Mouse (Mus musculus) hindbrain, embryonic 10.5 days (tissue): ENCODE measurements around the gene Ccdc74a. TPM values are rescaled to one million over a fixed set of nuclear protein-coding genes. Genes with fewer than 3 reads are reported as not detected.

Experiments used
- DNase-seq: peaks from one replicate; pipeline ENCODE4 v3.0.0-alpha.2; 2017; ENCODE audit warnings: low spot score
- H3K27ac ChIP-seq: fragments of 300-500 bp; sonication (generic); 2 replicates; pipeline ENCODE4 v1.5.1; 2016; ENCODE audit warnings: mild to moderate bottlenecking, moderate library complexity
- H3K27me3 ChIP-seq: fragments of 300-500 bp; sonication (generic); 2 replicates; pipeline ENCODE4 v1.6.1; 2016; ENCODE audit warnings: mild to moderate bottlenecking; ENCODE audit not compliant: poor library complexity, insufficient read depth, severe bottlenecking
- H3K36me3 ChIP-seq: fragments of 300-500 bp; sonication (generic); 2 replicates; pipeline ENCODE4 v1.6.1; 2016; ENCODE audit warnings: mild to moderate bottlenecking, moderate library complexity
- H3K4me1 ChIP-seq: fragments of 300-500 bp; sonication (generic); replicated peaks from 2 replicates; pipeline ENCODE4 v1.6.1; 2016; ENCODE audit warnings: mild to moderate bottlenecking
- H3K4me3 ChIP-seq: fragments of 300-500 bp; sonication (generic); 2 replicates; pipeline ENCODE4 v1.5.1; 2016; ENCODE audit warnings: mild to moderate bottlenecking, moderate library complexity
- H3K9me3 ChIP-seq: fragments of 300-500 bp; sonication (generic); 2 replicates; pipeline ENCODE4 v1.6.1; 2016; ENCODE audit warnings: mild to moderate bottlenecking, moderate library complexity
- WGBS: fragments of 180-500 bp; shearing (Covaris S2); methylation state at CpG from one replicate; pipeline ENCODE4 v1.1.7; 2016; 5-methylcytosine and 5-hydroxymethylcytosine counted together
- polyA plus RNA-seq: library from polyadenylated mRNA; unstranded; fragments of >200 nt; fragmentation: Nextera tagmentation; extraction: Ambion mirVana; gene quantifications from 2 replicates; pipeline ENCODE4 v1.2.1, GENCODE M21; 2016

The Ccdc74a gene
- polyA plus RNA-seq, 1 experiment from 2014 or later = 9.8 TPM

DNA sequence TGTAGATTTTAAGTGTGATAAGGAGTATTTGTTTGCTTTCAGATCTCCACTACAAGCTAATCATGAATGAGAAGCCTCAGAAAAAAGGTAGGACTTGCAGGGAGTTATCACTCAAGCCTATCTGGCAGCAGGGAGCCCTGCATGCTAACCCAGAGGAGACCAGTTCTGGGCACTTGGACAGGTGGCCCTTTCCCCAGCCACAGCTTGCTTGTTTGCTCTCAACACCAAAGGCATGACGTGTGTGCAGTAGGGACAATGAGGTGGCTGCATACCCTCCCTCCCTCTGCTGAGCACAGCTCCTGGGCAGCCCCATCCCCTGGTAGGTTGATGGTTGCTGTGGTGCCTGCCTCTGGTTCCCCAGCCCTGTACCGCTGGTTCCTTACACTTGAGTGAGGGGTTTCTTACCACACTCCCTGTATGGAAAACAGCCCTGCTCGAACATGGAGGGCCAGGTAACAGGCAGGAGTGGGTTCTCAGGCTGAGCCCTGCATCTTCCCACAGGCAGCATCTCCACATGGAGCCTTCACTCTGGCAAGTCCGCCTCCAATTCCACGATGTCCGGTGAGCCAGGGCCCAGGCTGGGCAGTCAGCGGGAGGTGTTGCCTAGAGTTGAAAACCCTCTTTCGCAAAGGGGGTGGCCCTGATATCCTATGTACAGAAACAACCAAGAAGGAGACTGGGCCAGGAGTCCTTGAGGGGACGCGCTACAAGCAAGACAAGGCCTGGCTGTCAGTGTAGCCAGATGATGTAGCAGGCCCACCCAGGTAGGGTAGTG, 1.5 kb downstream of the Ccdc74a start:
- Histone ChIP-seq H3K27me3 (no peaks in the 10 kb centered on the region; the same call in 1 of the 2 replicates), H3K4me3 (no peak overlapping the region; the same call in 1 of the 2 replicates)

DNA sequence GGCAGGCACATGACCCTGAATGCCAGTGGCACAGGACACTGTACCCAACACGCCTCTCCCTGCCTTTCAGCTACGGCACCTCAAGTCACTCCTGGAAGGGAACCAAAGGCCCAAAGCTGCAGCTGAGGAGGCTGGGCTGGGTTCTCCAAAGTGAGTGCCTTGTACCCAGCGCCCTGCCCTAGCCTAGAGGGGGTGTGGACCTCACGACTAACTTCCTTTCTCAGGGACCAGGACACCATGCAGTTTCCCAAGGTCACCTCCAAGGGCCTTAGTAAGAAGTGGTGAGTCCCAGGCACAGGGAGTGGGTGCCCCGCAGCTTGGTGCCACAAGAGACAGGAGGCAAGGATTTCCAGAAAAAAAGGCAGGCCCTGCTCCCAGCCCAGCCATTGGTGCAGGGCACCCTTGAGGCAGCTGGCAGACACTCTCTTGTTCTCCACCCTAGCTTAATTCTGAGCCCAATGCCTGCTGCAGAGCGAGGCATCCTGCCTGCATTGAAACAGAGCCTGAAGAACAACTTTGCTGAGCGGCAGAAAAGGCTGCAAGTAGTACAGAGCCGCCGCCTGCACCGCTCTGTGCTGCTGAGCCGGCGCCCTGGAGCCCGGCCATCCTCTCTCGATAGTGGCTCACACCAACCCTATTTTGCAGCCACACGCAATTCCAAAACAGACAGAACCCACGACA, 3.8 kb downstream of the Ccdc74a start:
- WGBS = 86% methylated on average over 16 of the region's 16 CpGs
- Histone ChIP-seq H3K27me3 (no peaks in the 10 kb centered on the region; the same call in 1 of the 2 replicates), H3K36me3 (peaks cover 73% of the 10 kb centered on the region)

More for the DNA sequence above, 1.5 kb downstream of the Ccdc74a start:
- no peak overlapping the region for H3K27ac ChIP-seq
- 85% methylated on average over 10 of the region's 10 CpGs for WGBS
- H3K4me1 ChIP-seq = peaks cover 29% of the 10 kb centered on the region
- DNase-seq = no peak
- H3K9me3 ChIP-seq = no peaks in the 10 kb centered on the region
- H3K36me3 ChIP-seq = peaks cover 65% of the 10 kb centered on the region

DNA sequence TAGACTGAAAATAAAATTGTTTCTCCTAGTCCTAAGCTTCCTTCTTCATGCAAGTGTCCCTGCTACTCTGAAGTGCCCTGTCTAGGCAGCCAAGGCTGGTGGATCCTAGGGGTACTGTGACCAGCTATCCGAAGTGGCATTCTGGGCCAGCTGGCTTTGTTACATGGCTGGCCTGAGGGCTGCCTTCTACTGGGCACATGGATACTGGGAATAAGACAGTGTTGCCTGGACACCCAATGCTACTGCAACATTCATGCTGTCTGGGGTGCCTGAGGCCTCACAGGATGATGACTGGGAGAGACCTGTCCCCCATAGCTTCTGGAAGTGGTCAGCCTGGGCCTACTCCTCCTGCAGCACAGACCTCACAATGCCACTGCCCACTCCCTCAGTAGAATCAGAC, 4.4 kb downstream of the Ccdc74a start:
- DNase-seq = no peak
- no peaks in the 10 kb centered on the region for H3K9me3 ChIP-seq
- H3K36me3 ChIP-seq = peaks cover 80% of the 10 kb centered on the region
- no peak overlapping the region for H3K27ac ChIP-seq
- H3K4me3 ChIP-seq = no peak overlapping the region
- H3K4me1 ChIP-seq = peaks cover 29% of the 10 kb centered on the region
- H3K27me3 ChIP-seq = no peaks in the 10 kb centered on the region; the same call in 1 of the 2 replicates
- 91% methylated on average over 1 of the region's 1 CpGs for WGBS

More for the DNA sequence above, 3.8 kb downstream of the Ccdc74a start:
- Histone ChIP-seq H3K9me3 (no peaks in the 10 kb centered on the region), H3K4me3 (no peak overlapping the region), H3K27ac (no peak overlapping the region), H3K4me1 (peaks cover 29% of the 10 kb centered on the region)
- DNase-seq = no peak

DNA sequence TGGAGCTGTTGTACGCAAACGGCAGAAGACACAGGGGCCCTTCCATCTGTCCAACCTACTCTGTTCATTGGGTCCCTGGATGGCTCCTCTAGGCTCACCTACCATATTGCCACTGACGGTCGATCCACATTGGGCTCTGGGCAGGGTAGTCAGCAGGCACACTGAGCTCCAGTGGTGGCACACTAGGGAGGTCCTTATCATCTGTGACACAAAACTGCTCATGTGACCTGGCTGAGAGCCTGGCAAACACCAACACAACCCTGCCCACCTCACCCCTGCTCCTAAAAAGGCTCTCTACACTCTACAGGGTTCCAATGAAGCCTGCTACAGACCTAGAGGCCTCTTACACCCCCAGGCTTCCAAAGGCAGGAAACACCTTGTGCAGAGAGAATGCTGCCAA, 6.3 kb downstream of the Ccdc74a start:
- H3K9me3 ChIP-seq = no peaks in the 10 kb centered on the region
- 95% methylated on average over 4 of the region's 4 CpGs for WGBS
- peaks cover 92% of the 10 kb centered on the region for H3K36me3 ChIP-seq
- peaks cover 11% of the 10 kb centered on the region for H3K4me1 ChIP-seq
- H3K27ac ChIP-seq = no peak overlapping the region
- H3K4me3 ChIP-seq = no peak overlapping the region
- DNase-seq = no peak
- H3K27me3 ChIP-seq = no peaks in the 10 kb centered on the region; the same call in 1 of the 2 replicates

DNA sequence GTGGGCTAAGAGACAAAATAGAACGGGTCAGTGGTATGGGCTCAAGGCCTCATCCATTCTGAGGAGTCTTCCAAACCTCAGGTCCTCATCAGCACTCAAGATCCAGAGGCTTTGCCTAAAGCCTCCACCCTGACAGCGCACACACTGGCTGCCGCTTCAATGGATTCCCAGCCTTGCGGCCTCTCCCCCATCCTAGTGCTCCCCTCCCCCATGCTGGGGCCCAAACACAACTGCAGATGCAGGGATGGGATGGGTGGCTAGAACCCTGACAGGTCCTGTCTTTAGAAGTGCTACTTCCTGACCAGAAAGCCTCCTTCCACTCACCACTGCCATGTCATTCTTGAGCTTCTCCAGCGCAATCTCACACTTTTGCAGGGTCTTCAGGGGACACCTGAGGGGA, 7.3 kb downstream of the Ccdc74a start:
- H3K27me3 ChIP-seq = no peaks in the 10 kb centered on the region
- WGBS = 92% methylated on average over 5 of the region's 5 CpGs
- no peak for DNase-seq
- H3K4me3 ChIP-seq = no peak overlapping the region
- H3K4me1 ChIP-seq = 0 out of 2 replicates have a peak, but pooled peaks cover 2% of the 10 kb centered on the region
- no peak overlapping the region for H3K27ac ChIP-seq
- no peaks in the 10 kb centered on the region for H3K9me3 ChIP-seq
- peaks cover 91% of the 10 kb centered on the region for H3K36me3 ChIP-seq

DNA sequence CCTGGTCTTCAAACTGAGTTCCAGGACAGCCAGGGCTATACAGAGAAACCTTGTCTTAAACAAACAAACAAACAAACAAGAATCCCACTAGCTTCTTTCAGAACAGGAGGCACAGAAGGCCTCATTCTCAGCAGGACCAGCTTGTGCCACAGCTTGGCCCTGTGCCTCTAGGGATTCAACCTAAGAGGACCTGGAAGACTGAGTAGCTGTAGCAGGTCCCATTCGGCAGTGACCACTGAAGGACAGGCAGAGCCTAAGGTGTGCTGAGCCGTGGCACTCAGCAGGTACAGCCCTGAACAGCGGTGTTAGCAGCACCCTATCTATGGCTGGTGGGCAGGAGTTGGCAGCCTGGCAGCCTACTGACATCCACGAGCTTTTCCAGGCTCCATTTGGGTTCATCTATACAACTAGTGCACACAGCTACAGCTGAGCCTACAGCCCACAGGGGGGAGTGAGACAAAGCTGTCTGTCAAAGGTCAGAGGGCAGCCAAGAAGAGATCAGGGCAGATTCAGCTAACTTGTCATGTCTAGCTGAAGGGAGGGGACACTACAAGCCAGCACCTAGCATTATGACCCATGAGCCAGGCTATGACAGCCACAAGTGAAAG, 8.0 kb downstream of the Ccdc74a start:
- DNase-seq = no peak
- H3K4me1 ChIP-seq = no peaks in the 10 kb centered on the region
- WGBS = 91% methylated on average over 4 of the region's 4 CpGs
- no peaks in the 10 kb centered on the region for H3K27me3 ChIP-seq
- no peaks in the 10 kb centered on the region for H3K9me3 ChIP-seq
- no peak overlapping the region for H3K27ac ChIP-seq
- peaks cover 90% of the 10 kb centered on the region for H3K36me3 ChIP-seq
- H3K4me3 ChIP-seq = no peak overlapping the region

DNA sequence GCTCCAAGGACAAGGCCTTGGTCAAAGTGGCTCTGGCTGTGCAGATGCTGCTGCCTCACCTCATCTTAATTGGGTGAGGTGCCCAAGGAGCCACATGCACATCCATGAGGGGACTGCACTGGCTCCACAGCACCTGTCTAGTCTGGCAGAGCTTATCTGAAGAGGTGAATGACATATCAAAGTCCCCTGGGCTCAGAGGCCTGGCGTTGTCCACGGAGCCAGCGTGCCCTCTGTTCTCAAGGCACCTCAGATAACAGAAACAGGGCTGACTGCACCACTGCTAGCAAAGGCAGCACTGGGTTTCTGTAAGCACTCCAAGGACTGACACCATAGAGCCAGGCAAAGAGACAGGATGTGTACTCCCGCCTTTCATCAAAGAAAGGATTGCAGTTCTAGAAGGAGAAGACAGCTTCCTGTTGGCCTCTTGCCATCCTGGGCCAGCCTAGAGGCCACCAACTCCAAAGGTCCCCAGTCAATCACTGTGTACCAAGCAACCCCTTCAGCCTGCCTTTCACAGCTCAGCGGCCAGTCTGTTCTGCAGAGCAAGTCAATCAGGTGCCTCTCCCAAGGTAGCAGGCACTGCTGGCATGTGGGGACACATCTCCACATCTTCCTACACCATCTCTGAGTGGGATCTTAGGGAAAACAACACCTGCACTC, 10.1 kb downstream of the Ccdc74a start:
- H3K36me3 ChIP-seq = peaks cover 90% of the 10 kb centered on the region
- no peak overlapping the region for H3K4me3 ChIP-seq
- 97% methylated on average over 5 of the region's 5 CpGs for WGBS
- no peaks in the 10 kb centered on the region for H3K9me3 ChIP-seq
- no peaks in the 10 kb centered on the region for H3K27me3 ChIP-seq
- no peak for DNase-seq
- no peaks in the 10 kb centered on the region for H3K4me1 ChIP-seq
- no peak overlapping the region for H3K27ac ChIP-seq

DNA sequence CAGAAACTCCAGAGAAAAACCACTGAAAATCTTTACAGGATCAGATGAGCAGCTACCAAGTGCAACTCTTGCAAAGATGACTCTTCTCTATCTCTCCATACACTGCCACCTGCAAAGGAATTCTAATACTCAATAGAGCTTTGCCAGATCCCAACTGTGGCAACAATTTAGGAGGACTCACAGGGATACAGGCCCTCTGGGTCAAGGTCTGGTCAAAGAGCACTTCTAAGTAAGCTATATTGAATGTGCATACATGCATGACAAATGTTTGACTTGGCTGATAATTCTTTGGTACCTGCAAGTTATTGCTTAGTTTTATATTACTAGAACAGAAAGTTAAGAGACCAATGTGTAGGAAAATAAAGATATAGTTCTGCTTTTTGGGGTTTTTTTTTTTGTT, 19.3 kb downstream of the Ccdc74a start:
- Histone ChIP-seq H3K27me3 (no peaks in the 10 kb centered on the region), H3K4me3 (no peak overlapping the region), H3K36me3 (peaks cover 93% of the 10 kb centered on the region), H3K4me1 (no peaks in the 10 kb centered on the region), H3K27ac (no peak overlapping the region), H3K9me3 (no peaks in the 10 kb centered on the region)
- DNase-seq = no peak

DNA sequence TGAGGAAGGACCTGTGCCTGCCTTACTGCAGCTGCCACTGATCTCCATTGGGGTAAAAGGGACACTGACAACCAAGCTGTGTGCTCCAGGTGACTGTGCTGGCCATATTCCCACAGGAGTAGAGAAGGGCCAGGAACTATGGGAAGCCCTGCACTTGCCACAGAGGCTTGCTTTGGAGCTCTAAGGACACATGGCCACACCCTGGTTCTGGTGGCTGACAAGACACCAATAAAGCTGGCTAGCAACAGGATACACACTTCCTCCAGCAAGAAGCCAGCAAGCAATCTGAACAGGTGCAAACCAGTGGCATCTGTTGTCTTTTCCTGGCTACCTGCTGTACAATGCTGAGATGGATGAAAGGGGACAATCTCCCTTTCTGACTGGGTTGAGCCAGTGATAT, 23.6 kb downstream of the Ccdc74a start:
- H3K4me3 ChIP-seq = no peak overlapping the region
- no peak for DNase-seq
- H3K9me3 ChIP-seq = no peaks in the 10 kb centered on the region
- H3K36me3 ChIP-seq = peaks cover 94% of the 10 kb centered on the region
- no peak overlapping the region for H3K27ac ChIP-seq
- H3K27me3 ChIP-seq = no peaks in the 10 kb centered on the region
- no peaks in the 10 kb centered on the region for H3K4me1 ChIP-seq

DNA sequence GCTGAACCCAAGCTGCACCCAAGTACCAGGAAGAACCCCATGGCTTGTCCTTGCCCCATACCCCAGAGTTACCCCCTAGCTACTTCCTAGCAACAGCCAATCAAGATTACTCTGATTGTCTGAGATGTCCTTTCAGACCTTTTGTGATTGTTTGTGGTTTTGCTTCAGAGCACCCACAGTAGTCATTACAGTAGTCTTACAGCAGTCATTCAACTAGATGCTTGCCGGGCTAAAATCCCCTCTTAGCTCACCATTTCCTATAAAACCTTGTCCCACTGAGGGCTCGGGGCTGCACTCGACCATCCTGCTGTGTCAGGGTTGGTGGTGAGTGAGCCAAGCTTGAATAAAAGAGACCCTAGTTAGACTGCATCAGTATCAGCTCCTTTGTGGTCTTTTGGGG, 48.6 kb downstream of the Ccdc74a start:
- Histone ChIP-seq H3K4me3 (no peak overlapping the region), H3K27me3 (no peaks in the 10 kb centered on the region), H3K27ac (no peak overlapping the region), H3K9me3 (no peaks in the 10 kb centered on the region), H3K36me3 (peaks cover 67% of the 10 kb centered on the region), H3K4me1 (no peaks in the 10 kb centered on the region)
- 94% methylated on average over 3 of the region's 3 CpGs for WGBS
- no peak for DNase-seq
